Mouse (Mus musculus) lung, postnatal 0 days (tissue): ENCODE measurements around the gene Gls.

Source experiments
- CTCF ChIP-seq: IDR thresholded peaks from 2 replicates; pipeline ENCODE4 v1.5.1; 2016; ENCODE audit warnings: antibody characterized with exemption, mild to moderate bottlenecking
- EP300 ChIP-seq: IDR thresholded peaks from 2 replicates; pipeline ENCODE4 v1.6.1; 2016; ENCODE audit warnings: antibody characterized with exemption, mild to moderate bottlenecking, control low read depth

DNA sequence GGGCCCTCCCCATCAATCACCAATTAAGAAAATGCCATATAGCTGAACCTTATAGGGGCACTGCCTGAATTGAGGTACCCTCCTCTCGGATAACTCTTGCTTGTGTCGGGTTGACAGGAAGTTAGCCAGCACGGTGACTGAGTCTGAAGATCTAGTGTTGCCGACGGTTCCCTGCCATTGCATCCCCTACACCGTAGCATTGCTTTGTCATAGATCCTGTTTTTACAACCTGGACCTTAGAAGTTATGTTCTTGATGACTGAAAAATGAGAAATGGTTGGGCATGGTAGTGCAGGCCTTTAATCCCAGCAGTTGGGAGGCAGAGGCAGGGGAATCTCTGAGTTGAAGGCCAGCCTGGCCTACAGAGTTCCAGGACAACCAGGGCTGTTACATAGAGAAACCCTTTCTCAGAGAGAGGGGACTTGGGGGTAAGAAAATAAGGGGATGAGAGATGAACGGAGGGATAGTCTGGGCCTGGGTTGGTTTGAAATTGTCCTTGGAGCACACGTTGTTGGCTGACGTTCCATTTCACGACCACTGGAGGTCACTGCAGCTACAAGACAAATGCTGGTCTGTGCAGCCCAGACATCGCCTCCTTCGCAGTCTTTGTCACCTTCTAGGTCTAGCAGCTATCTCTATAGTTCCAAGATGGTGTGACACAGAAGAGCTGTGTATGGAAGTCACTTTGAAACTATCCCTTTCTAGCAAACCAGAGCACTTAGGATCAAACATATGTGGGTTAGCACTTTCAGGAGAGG lies 86.6 kb downstream of the Gls start:
- TF ChIP-seq CTCF (peak; percentile 83), EP300 (no peak)
